Mouse (Mus musculus): Measurements from ENCODE around the gene Kl.

DNA sequence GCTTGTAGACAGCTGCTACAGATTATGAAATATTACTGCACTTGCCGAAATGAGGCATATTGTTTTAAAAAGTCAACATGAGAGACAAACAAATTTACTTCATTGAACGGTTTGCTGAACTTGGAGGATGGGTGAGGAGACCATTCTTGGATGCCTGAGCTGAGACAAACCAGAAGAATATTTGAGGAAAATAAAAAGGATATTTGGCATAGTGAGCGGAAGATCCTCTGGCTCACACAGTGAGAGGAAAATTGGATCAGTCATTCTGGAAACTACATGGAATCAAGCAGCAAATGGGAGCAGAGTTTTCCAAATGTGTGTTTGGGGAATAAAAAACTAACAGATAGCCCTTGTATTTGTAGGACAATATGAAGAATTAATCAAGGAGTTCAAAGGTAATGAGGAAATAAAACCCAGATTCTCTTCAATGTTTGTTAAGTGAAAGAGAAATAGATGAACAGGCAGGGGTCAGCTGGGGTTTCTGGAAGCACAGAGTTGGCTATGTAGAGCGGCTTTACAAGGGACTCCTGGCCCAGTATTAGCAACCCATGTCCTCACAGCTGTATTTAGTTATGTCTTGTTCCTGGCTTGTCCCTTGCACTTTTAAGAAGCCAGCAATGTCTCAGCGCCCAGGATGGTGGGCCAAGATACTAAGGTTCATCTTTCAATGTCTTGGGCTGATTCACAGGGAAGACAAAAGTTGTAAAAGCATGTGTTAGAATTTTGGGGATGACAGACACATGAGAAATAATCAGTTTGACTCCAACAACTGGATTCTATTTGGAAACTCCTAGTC is 27.1 kb downstream of the Kl start:
- TF ChIP-seq CTCF (IDR thresholded peaks at IDR 0.05; ENCODE audit: low read depth, low read length) (no peak), GATA1 (IDR thresholded peaks at IDR 0.05; ENCODE audit: borderline replicate concordance, low read length) (no peak), TAL1 (conservative IDR thresholded peaks at IDR 0.05; ENCODE audit: low read depth, low read length) (no peak), POLR2AphosphoS5 (IDR thresholded peaks at IDR 0.05; ENCODE audit: insufficient replicate concordance, low read depth, low read length) (no peak)

All from G1E (cell line).